Mouse (Mus musculus): ENCODE data around the gene Cd24a.
A peak's percentile ranks its signal among the peaks of the same experiment; 100 is the strongest.

GRCm38 (mm10) chr10:43560765-43561164, 17.3 kb upstream of the Cd24a start:
- TF ChIP-seq POLR2A (IDR thresholded peaks at IDR 0.05; ENCODE audit: low read depth, low read length) (no peak), CTCF (conservative IDR thresholded peaks at IDR 0.05; ENCODE audit: insufficient read depth, insufficient read length, low read depth, low read length) (0 out of 2 replicates have a peak, but pooled peaks have one; percentile 24)
